Mouse (Mus musculus) embryonic fibroblast, embryonic 13.5 days (primary cell): ENCODE data around the gene Rnf214.

Experiments used
- CTCF ChIP-seq: IDR thresholded peaks from 2 replicates; pipeline ENCODE4 v1.5.1; 2011; ENCODE audit warnings: mild to moderate bottlenecking, control low read depth, low read length, moderate library complexity, borderline replicate concordance; ENCODE audit not compliant: insufficient read depth
- POLR2A ChIP-seq: IDR thresholded peaks from 2 replicates; pipeline ENCODE4 v1.6.1; 2011; ENCODE audit warnings: low read depth, mild to moderate bottlenecking, control low read depth, low read length, moderate library complexity

DNA sequence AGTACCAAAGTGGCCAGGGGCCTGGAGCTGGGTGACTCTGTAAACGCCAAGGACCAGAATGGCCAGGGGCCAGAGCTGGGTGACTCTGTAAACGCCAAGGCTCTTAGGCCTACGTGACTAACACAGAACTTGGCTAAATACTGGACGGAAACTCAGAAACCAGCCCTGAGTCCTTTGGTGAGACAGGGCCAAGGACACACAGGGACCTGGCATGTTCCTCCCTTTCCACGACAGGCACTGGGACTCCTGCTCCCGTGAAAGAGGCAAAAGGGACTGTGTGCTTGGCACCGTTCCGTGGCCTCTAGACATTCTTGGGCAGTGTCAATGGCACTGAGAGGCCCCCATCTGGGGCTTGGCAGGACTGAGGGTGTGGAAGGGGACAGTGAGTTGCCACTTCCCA, 31.4 kb upstream of the Rnf214 start:
- TF ChIP-seq CTCF (no peak), POLR2A (no peak)
